Mouse (Mus musculus) midbrain, embryonic 11.5 days (tissue): ENCODE data around the gene Agfg2. TPM values are rescaled to one million over a fixed set of nuclear protein-coding genes. Genes with fewer than 3 reads are reported as not detected.

ENCODE experiments used
- ATAC-seq: fragments of 200-750 bp; cut with Nextera tagmentation; 2 replicates; pipeline ENCODE4 v1.8.0; 2017; ENCODE audit warnings: moderate TSS enrichment, moderate library complexity; ENCODE audit not compliant: low FRiP score
- DNase-seq: peaks from one replicate; pipeline ENCODE4 v3.0.0; 2015; ENCODE audit warnings: low spot score; ENCODE audit errors: missing footprints
- H3K27ac ChIP-seq: fragments of 300-500 bp; sonication (generic); 2 replicates; pipeline ENCODE4 v1.5.1; 2014; ENCODE audit warnings: low read depth, low read length
- H3K27me3 ChIP-seq: fragments of 300-500 bp; sonication (generic); 2 replicates; pipeline ENCODE4 v1.6.1; 2014; ENCODE audit warnings: mild to moderate bottlenecking, low read length, moderate library complexity, mixed read lengths; ENCODE audit not compliant: control insufficient read depth, insufficient read depth
- H3K36me3 ChIP-seq: fragments of 300-500 bp; sonication (generic); 2 replicates; pipeline ENCODE4 v1.6.1; 2014; ENCODE audit warnings: mild to moderate bottlenecking, low read length, moderate library complexity, mixed read lengths; ENCODE audit not compliant: control insufficient read depth, insufficient read depth
- H3K4me1 ChIP-seq: fragments of 300-500 bp; sonication (generic); 2 replicates; pipeline ENCODE4 v1.6.1; 2014; ENCODE audit warnings: low read length; ENCODE audit not compliant: control insufficient read depth, insufficient read depth
- H3K4me2 ChIP-seq: fragments of 300-500 bp; sonication (generic); 2 replicates; pipeline ENCODE4 v1.6.1; 2014; ENCODE audit warnings: mild to moderate bottlenecking, moderate library complexity
- H3K4me3 ChIP-seq: fragments of 300-500 bp; sonication (generic); 2 replicates; pipeline ENCODE4 v1.5.1; 2014; ENCODE audit warnings: low read depth, low read length
- H3K9ac ChIP-seq: fragments of 300-500 bp; sonication (generic); 2 replicates; pipeline ENCODE4 v1.6.1; 2014; ENCODE audit warnings: low read length
- H3K9me3 ChIP-seq: fragments of 300-500 bp; sonication (generic); 2 replicates; pipeline ENCODE4 v1.6.1; 2016; ENCODE audit warnings: low read length; ENCODE audit not compliant: control insufficient read depth
- WGBS: fragments of 180-500 bp; shearing (Covaris S2); extraction: QIAGEN DNeasy Blood & Tissue Kit; methylation state at CpG from one replicate; pipeline ENCODE4 v1.1.7; 2014; 5-methylcytosine and 5-hydroxymethylcytosine counted together
- polyA plus RNA-seq: library from polyadenylated mRNA; unstranded; fragments of >200 nt; fragmentation: Nextera tagmentation; extraction: Ambion mirVana; gene quantifications from 2 replicates; pipeline ENCODE4 v1.2.1, GENCODE M21; 2014

Agfg2 gene
- polyA plus RNA-seq, 1 experiment from 2014 or later = 14.9 TPM

DNA sequence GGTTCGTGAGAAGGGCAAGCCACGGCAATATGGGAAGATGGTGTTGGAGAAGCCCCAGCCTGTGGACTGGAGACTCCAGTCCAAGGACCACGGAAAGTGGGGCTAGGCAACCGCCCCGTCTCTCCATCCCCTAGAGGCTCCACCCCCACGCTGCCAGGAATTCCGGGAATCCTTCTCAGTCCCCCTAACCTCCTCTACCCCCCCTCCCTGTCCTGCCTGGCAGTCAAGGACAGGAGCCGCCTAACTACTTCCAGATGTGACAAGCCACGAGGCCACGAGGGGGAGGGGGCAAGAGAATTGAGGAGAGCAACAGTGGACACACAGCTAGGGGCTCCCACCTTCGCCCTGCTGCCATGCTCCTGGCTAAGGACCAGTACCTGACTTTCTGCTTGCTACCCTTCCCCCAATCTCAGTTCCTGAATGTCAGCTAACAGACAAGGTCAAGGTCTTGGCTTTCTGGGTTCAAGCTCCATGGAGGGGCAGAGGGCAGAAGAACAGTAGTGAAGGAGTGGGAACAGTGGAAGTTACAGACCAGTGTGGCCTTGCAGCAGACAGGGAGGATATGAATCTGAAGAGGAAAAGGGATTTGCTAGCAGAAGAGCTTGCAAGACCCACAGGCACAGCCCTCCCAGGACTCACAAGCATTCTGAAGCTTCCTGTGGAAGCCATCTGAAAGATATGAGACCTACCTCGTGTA is 73.8 kb downstream of the Agfg2 start:
- WGBS = 17% methylated on average over 11 of the region's 12 CpGs
- ATAC-seq (peak; percentile 15; the same call in 1 of the 2 replicates), DNase-seq (peak; percentile 87)
- Histone ChIP-seq H3K9ac (peak overlapping the region; percentile 30), H3K27me3 (no peaks in the 10 kb centered on the region; the same call in 1 of the 2 replicates), H3K4me2 (peak overlapping the region; percentile 22), H3K9me3 (no peaks in the 10 kb centered on the region), H3K4me3 (no peak overlapping the region), H3K36me3 (no peaks in the 10 kb centered on the region), H3K4me1 (peaks cover 26% of the 10 kb centered on the region), H3K27ac (peak overlapping the region; percentile 40; the same call in 1 of the 2 replicates)

- no peaks in the 10 kb centered on the region; the same call in 1 of the 2 replicates for H3K27me3 ChIP-seq
- H3K9ac ChIP-seq = peak overlapping the region; percentile 30; the same call in 1 of the 2 replicates
- no peaks in the 10 kb centered on the region for H3K9me3 ChIP-seq
- no peak overlapping the region for H3K27ac ChIP-seq
- ATAC-seq (no peak), DNase-seq (no peak)
- peaks cover 26% of the 10 kb centered on the region for H3K4me1 ChIP-seq
- 80% methylated on average over 4 of the region's 4 CpGs for WGBS
- H3K36me3 ChIP-seq = no peaks in the 10 kb centered on the region
- no peak overlapping the region for H3K4me3 ChIP-seq
- H3K4me2 ChIP-seq = no peak overlapping the region
Measured at GRCm38 (mm10) chr5:137610056-137610455, 74.5 kb downstream of the Agfg2 start.

GRCm38 (mm10) chr5:137609292-137609691 is 75.2 kb downstream of the Agfg2 start:
- no peaks in the 10 kb centered on the region; the same call in 1 of the 2 replicates for H3K27me3 ChIP-seq
- H3K4me1 ChIP-seq = peaks cover 26% of the 10 kb centered on the region
- DNase-seq (no peak), ATAC-seq (no peak)
- no peak overlapping the region for H3K27ac ChIP-seq
- no peaks in the 10 kb centered on the region for H3K36me3 ChIP-seq
- H3K4me3 ChIP-seq = no peak overlapping the region
- H3K9me3 ChIP-seq = no peaks in the 10 kb centered on the region
- H3K4me2 ChIP-seq = no peak overlapping the region
- WGBS = 63% methylated on average over 3 of the region's 3 CpGs
- H3K9ac ChIP-seq = no peak overlapping the region

- no peaks in the 10 kb centered on the region; the same call in 1 of the 2 replicates for H3K27me3 ChIP-seq
- H3K9me3 ChIP-seq = no peaks in the 10 kb centered on the region
- no peak for DNase-seq
- no peaks in the 10 kb centered on the region for H3K36me3 ChIP-seq
- peak overlapping the region; percentile 13; the same call in 1 of the 2 replicates for H3K4me2 ChIP-seq
- H3K4me3 ChIP-seq = 0 out of 2 replicates have a peak overlapping the region, but pooled peaks have one; percentile 3
- WGBS = 14% methylated on average over 23 of the region's 23 CpGs
- H3K27ac ChIP-seq = no peak overlapping the region
- no peak for ATAC-seq
- peak overlapping the region; percentile 36 for H3K9ac ChIP-seq
- peaks cover 26% of the 10 kb centered on the region for H3K4me1 ChIP-seq
Measured at GRCm38 (mm10) chr5:137608654-137609190, 75.8 kb downstream of the Agfg2 start.

GRCm38 (mm10) chr5:137607860-137608653 is 76.5 kb downstream of the Agfg2 start:
- DNase-seq (peak; percentile 86), ATAC-seq (no peak)
- Histone ChIP-seq H3K27ac (no peak overlapping the region), H3K4me3 (0 out of 2 replicates have a peak overlapping the region, but pooled peaks have one; percentile 3), H3K27me3 (no peaks in the 10 kb centered on the region; the same call in 1 of the 2 replicates), H3K36me3 (no peaks in the 10 kb centered on the region), H3K9ac (peak overlapping the region; percentile 36), H3K9me3 (no peaks in the 10 kb centered on the region), H3K4me1 (peaks cover 26% of the 10 kb centered on the region), H3K4me2 (peak overlapping the region; percentile 13; the same call in 1 of the 2 replicates)
- 10% methylated on average over 26 of the region's 26 CpGs for WGBS

DNA sequence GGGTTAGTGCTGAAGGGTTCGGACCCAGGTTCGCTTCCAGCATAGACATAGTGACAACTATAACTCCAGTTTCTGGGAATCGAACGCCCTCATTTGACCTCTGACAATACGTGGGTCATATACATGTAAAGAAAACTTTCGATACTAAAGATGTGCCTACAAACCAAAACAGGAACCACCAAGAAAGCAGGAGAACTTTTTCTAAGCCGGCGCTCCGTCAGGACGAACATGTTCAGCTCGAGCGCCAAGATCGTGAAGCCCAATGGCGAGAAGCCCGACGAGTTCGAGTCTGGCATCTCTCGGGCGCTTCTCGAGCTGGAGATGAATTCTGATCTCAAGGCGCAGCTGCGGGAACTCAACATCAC is 83.2 kb downstream of the Agfg2 start:
- DNase-seq (peak; percentile 95), ATAC-seq (no peak)
- Histone ChIP-seq H3K4me1 (peaks cover 14% of the 10 kb centered on the region), H3K27ac (no peak overlapping the region), H3K4me2 (peak overlapping the region; percentile 92), H3K27me3 (no peaks in the 10 kb centered on the region), H3K9me3 (no peaks in the 10 kb centered on the region), H3K36me3 (no peaks in the 10 kb centered on the region; the same call in 1 of the 2 replicates), H3K9ac (peak overlapping the region; percentile 57; the same call in 1 of the 2 replicates), H3K4me3 (peak overlapping the region; percentile 49)
- WGBS = 1% methylated on average over 22 of the region's 22 CpGs

GRCm38 (mm10) chr5:137600619-137601364 is 83.7 kb downstream of the Agfg2 start, which contains the start of gene Mospd3:
TSS of gene Mospd3 (minus strand) at chr5:137601058.
- peak within 1 kb of the TSS; percentile 61; the same call in 1 of the 2 replicates for H3K27ac ChIP-seq
- peak; percentile 100 for DNase-seq
- peaks cover 14% of the 10 kb centered on the region for H3K4me1 ChIP-seq
- ATAC-seq = peak; percentile 95
- no peaks in the 10 kb centered on the region; the same call in 1 of the 2 replicates for H3K36me3 ChIP-seq
- under 1% methylated on average over 41 of the region's 41 CpGs for WGBS
- H3K4me3 ChIP-seq = peak within 1 kb of the TSS; percentile 49
- H3K9me3 ChIP-seq = no peaks in the 10 kb centered on the region
- H3K9ac ChIP-seq = peak within 1 kb of the TSS; percentile 74
- H3K27me3 ChIP-seq = no peaks in the 10 kb centered on the region
- H3K4me2 ChIP-seq = peak within 1 kb of the TSS; percentile 92
